Mouse (Mus musculus) midbrain, embryonic 16.5 days (tissue): ENCODE results near the gene Scrt2. TPM values are rescaled to one million over a fixed set of nuclear protein-coding genes. Genes with fewer than 3 reads are reported as not detected.

Experiments used
- ATAC-seq: fragments of 200-750 bp; cut with Nextera tagmentation; 2 replicates; pipeline ENCODE4 v1.8.0; 2017; ENCODE audit warnings: moderate TSS enrichment
- H3K27ac ChIP-seq: fragments of 300-500 bp; sonication (generic); 2 replicates; pipeline ENCODE4 v1.5.1; 2014; ENCODE audit warnings: mild to moderate bottlenecking, low read length, mixed read lengths
- H3K27me3 ChIP-seq: fragments of 300-500 bp; sonication (generic); 2 replicates; pipeline ENCODE4 v1.6.1; 2014; ENCODE audit warnings: low read depth, low read length, mixed read lengths; ENCODE audit not compliant: control insufficient read depth, insufficient read depth
- H3K36me3 ChIP-seq: fragments of 300-500 bp; sonication (generic); 2 replicates; pipeline ENCODE4 v1.6.1; 2014; ENCODE audit warnings: mild to moderate bottlenecking, low read length, moderate library complexity, mixed read lengths; ENCODE audit not compliant: control insufficient read depth, insufficient read depth
- H3K4me1 ChIP-seq: fragments of 300-500 bp; sonication (generic); 2 replicates; pipeline ENCODE4 v1.6.1; 2014; ENCODE audit warnings: mild to moderate bottlenecking, low read length, mixed read lengths; ENCODE audit not compliant: control insufficient read depth, insufficient read depth
- H3K4me2 ChIP-seq: fragments of 300-500 bp; sonication (generic); 2 replicates; pipeline ENCODE4 v1.6.1; 2014; ENCODE audit warnings: mild to moderate bottlenecking, low read length, mixed read lengths
- H3K4me3 ChIP-seq: fragments of 300-500 bp; sonication (generic); 2 replicates; pipeline ENCODE4 v1.5.1; 2014; ENCODE audit warnings: low read depth, mild to moderate bottlenecking, low read length, moderate library complexity, mixed read lengths
- H3K9ac ChIP-seq: fragments of 300-500 bp; sonication (generic); 2 replicates; pipeline ENCODE4 v1.6.1; 2014; ENCODE audit warnings: low read depth, low read length, mixed read lengths
- H3K9me3 ChIP-seq: fragments of 300-500 bp; sonication (generic); replicated peaks from 2 replicates; pipeline ENCODE4 v1.6.1; 2014; ENCODE audit warnings: mild to moderate bottlenecking, low read length, mixed read lengths; ENCODE audit not compliant: control insufficient read depth, poor library complexity, severe bottlenecking
- WGBS: fragments of 180-500 bp; shearing (Covaris S2); extraction: QIAGEN DNeasy Blood & Tissue Kit; methylation state at CpG from one replicate; pipeline ENCODE4 v1.1.7; 2014; 5-methylcytosine and 5-hydroxymethylcytosine counted together
- polyA plus RNA-seq: library from polyadenylated mRNA; unstranded; fragments of >200 nt; fragmentation: Nextera tagmentation; extraction: Ambion mirVana; gene quantifications from 2 replicates; pipeline ENCODE4 v1.2.1, GENCODE M21; 2015

Scrt2 gene
- polyA plus RNA-seq, 1 experiment from 2014 or later = 5.8 TPM

- Histone ChIP-seq H3K4me3 (no peak overlapping the region), H3K4me1 (peaks cover 38% of the 10 kb centered on the region), H3K27me3 (no peaks in the 10 kb centered on the region), H3K9ac (peak overlapping the region; percentile 39), H3K36me3 (no peaks in the 10 kb centered on the region), H3K9me3 (no peaks in the 10 kb centered on the region), H3K4me2 (peak overlapping the region; percentile 37; the same call in 1 of the 2 replicates), H3K27ac (no peak overlapping the region)
- no peak for ATAC-seq
- 69% methylated on average over 5 of the region's 5 CpGs for WGBS
These were observed 5.8 kb downstream of the Scrt2 start for GRCm38 (mm10) chr2:152087111-152087510.

- no peak overlapping the region for H3K27ac ChIP-seq
- H3K36me3 ChIP-seq = peaks cover 3% of the 10 kb centered on the region; the same call in 1 of the 2 replicates
- H3K4me1 ChIP-seq = peaks cover 32% of the 10 kb centered on the region
- no peaks in the 10 kb centered on the region for H3K27me3 ChIP-seq
- no peak overlapping the region for H3K4me2 ChIP-seq
- no peak for ATAC-seq
- WGBS = 5% methylated on average over 4 of the region's 4 CpGs
- H3K9me3 ChIP-seq = no peaks in the 10 kb centered on the region
- no peak overlapping the region for H3K4me3 ChIP-seq
- H3K9ac ChIP-seq = no peak overlapping the region
These were observed 7.7 kb downstream of the Scrt2 start for GRCm38 (mm10) chr2:152089078-152089477.

- WGBS = 81% methylated on average over 5 of the region's 5 CpGs
- Histone ChIP-seq H3K36me3 (peaks cover 3% of the 10 kb centered on the region; the same call in 1 of the 2 replicates), H3K27me3 (no peaks in the 10 kb centered on the region), H3K4me1 (peaks cover 29% of the 10 kb centered on the region), H3K9ac (no peak overlapping the region), H3K27ac (no peak overlapping the region), H3K4me3 (no peak overlapping the region), H3K4me2 (no peak overlapping the region), H3K9me3 (no peaks in the 10 kb centered on the region)
- no peak for ATAC-seq
These were observed 8.3 kb downstream of the Scrt2 start for GRCm38 (mm10) chr2:152089581-152089980.

- Histone ChIP-seq H3K4me3 (no peak overlapping the region), H3K9me3 (no peaks in the 10 kb centered on the region), H3K36me3 (peaks cover 3% of the 10 kb centered on the region; the same call in 1 of the 2 replicates), H3K4me2 (no peak overlapping the region), H3K27ac (no peak overlapping the region), H3K27me3 (no peaks in the 10 kb centered on the region), H3K9ac (no peak overlapping the region), H3K4me1 (peaks cover 26% of the 10 kb centered on the region)
- WGBS = 90% methylated on average over 5 of the region's 5 CpGs
- ATAC-seq = no peak
These were observed 9.2 kb downstream of the Scrt2 start for GRCm38 (mm10) chr2:152090486-152090885.

GRCm38 (mm10) chr2:152091342-152092056 lies 10.2 kb downstream of the Scrt2 start:
- H3K27ac ChIP-seq = no peak overlapping the region
- H3K27me3 ChIP-seq = no peaks in the 10 kb centered on the region
- H3K4me1 ChIP-seq = peaks cover 20% of the 10 kb centered on the region
- no peak overlapping the region for H3K9ac ChIP-seq
- 29% methylated on average over 12 of the region's 12 CpGs for WGBS
- no peak overlapping the region for H3K4me2 ChIP-seq
- H3K4me3 ChIP-seq = no peak overlapping the region
- H3K9me3 ChIP-seq = no peaks in the 10 kb centered on the region
- H3K36me3 ChIP-seq = peaks cover 3% of the 10 kb centered on the region; the same call in 1 of the 2 replicates
- ATAC-seq = no peak

GRCm38 (mm10) chr2:152092927-152093326 lies 11.6 kb downstream of the Scrt2 start:
- Histone ChIP-seq H3K9me3 (no peaks in the 10 kb centered on the region), H3K4me3 (peak overlapping the region; percentile 36), H3K27ac (no peak overlapping the region; the same call in 1 of the 2 replicates), H3K27me3 (no peaks in the 10 kb centered on the region), H3K4me2 (peak overlapping the region; percentile 49), H3K4me1 (peaks cover 10% of the 10 kb centered on the region; the same call in 1 of the 2 replicates), H3K9ac (peak overlapping the region; percentile 51), H3K36me3 (peaks cover 3% of the 10 kb centered on the region; the same call in 1 of the 2 replicates)
- 4% methylated on average over 44 of the region's 45 CpGs for WGBS
- peak; percentile 3; the same call in 1 of the 2 replicates for ATAC-seq

- Histone ChIP-seq H3K4me2 (peak overlapping the region; percentile 49), H3K9ac (peak overlapping the region; percentile 51), H3K4me1 (peaks cover 7% of the 10 kb centered on the region; the same call in 1 of the 2 replicates), H3K27ac (0 out of 2 replicates have a peak overlapping the region, but pooled peaks have one; percentile 20), H3K36me3 (peaks cover 3% of the 10 kb centered on the region; the same call in 1 of the 2 replicates), H3K4me3 (peak overlapping the region; percentile 36), H3K27me3 (no peaks in the 10 kb centered on the region), H3K9me3 (no peaks in the 10 kb centered on the region)
- 4% methylated on average over 52 of the region's 60 CpGs for WGBS
- peak; percentile 52 for ATAC-seq
These were observed 12.0 kb downstream of the Scrt2 start for GRCm38 (mm10) chr2:152093356-152093792.

GRCm38 (mm10) chr2:152094856-152095545 lies 13.7 kb downstream of the Scrt2 start:
- no peak for ATAC-seq

More at GRCm38 (mm10) chr2:152094856-152095545, 13.7 kb downstream of the Scrt2 start:
- H3K36me3 ChIP-seq = peaks cover 3% of the 10 kb centered on the region; the same call in 1 of the 2 replicates
- no peak overlapping the region for H3K4me3 ChIP-seq
- 9% methylated on average over 29 of the region's 29 CpGs for WGBS
- peak overlapping the region; percentile 49 for H3K9ac ChIP-seq
- H3K4me1 ChIP-seq = peaks cover 7% of the 10 kb centered on the region; the same call in 1 of the 2 replicates
- no peak overlapping the region for H3K27ac ChIP-seq
- no peaks in the 10 kb centered on the region for H3K27me3 ChIP-seq
- peak overlapping the region; percentile 8; the same call in 1 of the 2 replicates for H3K4me2 ChIP-seq
- H3K9me3 ChIP-seq = no peaks in the 10 kb centered on the region
